Mouse (Mus musculus) left cerebral cortex, adult 8-10 months (tissue): ENCODE measurements around the gene Copg1. TPM values are rescaled to one million over a fixed set of nuclear protein-coding genes. Genes with fewer than 3 reads are reported as not detected.
"Not testable (repeated sequence)": the region's sequence is repeated elsewhere in the genome, so short reads cannot be mapped to it uniquely, and the experiment has no call there.

ENCODE experiments used
- DNase-seq, 2 experiments: peaks; one replicate each; pipeline ENCODE4 v3.0.0; 2022; ENCODE audit warnings: low spot score in 2 of 2
- total RNA-seq, 4 experiments: library from RNA; stranded (reverse); gene quantifications; 2 replicates each; pipeline ENCODE4 v1.2.4; 2022

The Copg1 gene
- total RNA-seq, 4 experiments from 2014 or later = 245 to 257 (median 245) TPM

DNA sequence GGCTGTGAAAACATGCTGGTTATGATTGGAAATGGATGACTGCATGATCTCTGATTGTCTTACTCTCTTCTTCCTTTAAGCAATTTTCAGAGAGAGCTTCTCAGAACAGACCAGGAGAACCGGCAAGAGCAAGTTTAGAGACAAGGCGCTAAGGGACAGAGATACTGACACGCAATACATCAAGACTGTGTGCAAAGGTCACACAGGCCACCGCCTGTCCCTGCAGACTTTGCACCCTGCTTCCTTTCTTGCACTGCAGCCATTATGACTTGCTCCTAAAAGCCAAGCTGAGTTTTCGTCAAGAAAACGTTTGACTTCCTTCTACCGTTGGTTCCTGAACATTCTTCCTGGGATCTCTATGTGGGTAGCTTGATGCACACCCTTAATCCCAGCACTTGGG, 12.1 kb upstream of the Copg1 start:
- DNase-seq = no peak

- no peak for DNase-seq
Observed at GRCm38 (mm10) chr6:87876068-87876643, 11.5 kb upstream of the Copg1 start.

DNA sequence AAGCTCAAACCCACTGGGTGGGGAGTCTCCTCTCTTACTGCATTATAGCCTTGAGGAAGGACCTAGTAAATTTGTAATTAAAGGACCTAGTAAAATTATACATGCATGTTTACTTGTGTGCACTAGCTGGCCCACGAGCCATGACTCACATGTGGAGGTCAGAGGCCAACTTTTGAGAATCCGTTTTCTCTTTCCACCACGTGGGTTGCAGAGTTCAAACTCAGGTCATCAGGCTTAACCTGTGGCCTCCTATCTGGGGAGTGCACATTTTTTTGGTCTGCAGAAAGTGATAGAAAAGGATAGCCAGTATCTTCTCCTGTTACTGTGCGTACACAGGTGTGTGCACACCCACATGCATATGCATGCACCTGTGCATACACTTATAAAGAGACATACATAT, 8.6 kb upstream of the Copg1 start:
- no peak for DNase-seq

- no peak for DNase-seq
Observed at GRCm38 (mm10) chr6:87879628-87880027, 8.0 kb upstream of the Copg1 start.

DNA sequence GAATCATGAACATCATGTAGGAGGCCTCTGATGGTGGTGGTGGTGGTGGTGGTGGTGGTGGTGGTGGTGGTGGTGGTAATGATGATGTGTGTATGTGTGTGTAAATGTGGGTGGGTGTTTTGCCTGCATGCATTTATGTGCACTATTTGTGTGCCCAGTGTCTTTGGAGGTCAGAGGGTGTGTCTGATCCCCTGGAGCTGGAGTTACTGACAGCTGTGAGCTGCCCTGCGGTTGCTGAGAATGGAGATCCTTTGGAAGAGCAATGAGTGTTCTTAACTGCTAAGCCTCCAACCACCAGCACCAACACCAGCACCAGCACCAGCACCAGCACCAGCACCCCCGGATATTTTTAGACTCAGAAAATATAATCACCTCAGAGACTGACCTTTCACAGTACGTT, 5.4 kb upstream of the Copg1 start:
- DNase-seq = no peak

DNA sequence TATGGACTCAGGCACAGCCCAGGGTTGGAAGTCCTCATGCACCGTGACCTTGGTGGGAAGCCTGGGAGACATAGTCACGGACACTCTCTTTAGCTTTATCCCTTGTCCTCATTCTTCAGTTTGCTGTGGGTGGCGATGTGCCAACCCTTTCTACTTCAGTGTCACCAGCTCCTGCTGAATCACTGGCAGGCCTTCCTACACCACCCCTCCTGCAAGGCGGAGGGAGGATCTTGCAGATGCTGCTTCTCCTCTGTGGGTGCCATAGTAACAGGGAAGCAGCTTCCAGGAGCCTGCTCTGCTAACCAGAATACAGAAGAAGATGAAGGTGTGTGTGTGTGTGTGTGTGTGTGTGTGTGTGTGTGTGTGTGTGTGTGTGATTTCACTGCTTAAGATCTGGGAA, 4.8 kb upstream of the Copg1 start:
- peak; percentile 55 to 95 for DNase-seq

- no peak for DNase-seq
Observed at GRCm38 (mm10) chr6:87886721-87887120, 893 bp upstream of the Copg1 start.

DNA sequence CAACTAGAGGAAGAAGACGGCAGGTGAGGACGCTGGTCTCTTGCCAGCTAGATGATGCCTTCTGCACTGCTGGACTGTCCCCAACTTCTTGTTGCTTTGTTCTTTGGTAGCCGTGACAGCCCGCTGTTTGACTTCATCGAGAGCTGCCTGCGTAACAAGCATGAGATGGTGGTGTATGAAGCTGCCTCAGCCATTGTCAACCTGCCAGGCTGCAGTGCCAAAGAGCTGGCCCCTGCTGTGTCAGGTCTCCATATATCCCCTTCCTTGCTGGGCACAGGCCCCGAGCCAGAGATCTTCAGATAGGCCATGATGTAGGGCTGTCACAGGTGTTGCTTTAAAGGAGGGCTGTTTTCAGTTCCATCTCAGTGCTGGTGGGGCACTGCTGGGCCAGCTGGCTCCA, 6.3 kb downstream of the Copg1 start:
- DNase-seq = no peak

DNA sequence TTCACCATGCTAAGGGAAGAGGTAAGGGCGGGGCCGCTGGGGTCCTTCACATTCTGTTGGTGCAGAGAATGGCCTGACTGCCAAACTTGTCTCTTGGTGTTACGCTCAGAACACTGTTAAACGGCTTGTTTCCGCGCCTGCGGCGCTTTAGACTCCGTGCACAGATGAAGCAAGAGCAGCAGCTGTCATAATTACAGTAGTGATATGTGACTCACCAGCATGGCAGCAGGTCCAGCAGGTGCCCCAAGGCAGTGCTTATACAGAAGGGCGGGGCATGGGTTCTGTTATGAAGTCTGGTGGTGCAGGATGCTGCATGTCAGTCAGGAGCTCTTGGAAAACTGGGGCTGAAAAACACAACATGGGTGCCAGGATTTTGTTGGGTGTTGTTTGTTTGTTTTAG, 10.4 kb downstream of the Copg1 start:
- DNase-seq = peak in 1 of 2 experiments; percentile 18

GRCm38 (mm10) chr6:87906632-87907031, 19.0 kb downstream of the Copg1 start:
- no peak for DNase-seq

DNA sequence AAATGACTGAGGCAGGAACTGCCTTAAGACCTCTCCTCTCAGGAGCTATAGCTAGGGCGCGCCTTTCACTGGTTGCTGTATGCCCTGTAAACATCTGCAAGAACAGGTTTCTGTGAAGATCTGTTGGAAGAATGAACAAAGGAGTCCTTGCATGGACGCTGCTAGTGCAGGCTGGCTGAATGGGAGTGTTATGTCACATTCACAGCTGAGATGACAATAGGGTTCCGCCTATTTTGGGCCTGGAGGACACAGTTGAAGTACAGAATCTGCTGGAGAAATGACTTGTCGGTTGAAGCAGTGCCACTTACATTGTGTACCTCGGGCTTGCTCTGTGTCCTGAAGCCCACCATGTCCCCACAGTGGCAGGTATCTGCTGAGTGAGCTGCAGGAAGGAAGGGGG, 21.6 kb downstream of the Copg1 start:
- no peak for DNase-seq

- DNase-seq = no peak
Observed at GRCm38 (mm10) chr6:87911559-87911958, 23.9 kb downstream of the Copg1 start.

- DNase-seq = peak; percentile 42 to 48
Observed at GRCm38 (mm10) chr6:87913661-87914325, 26.2 kb downstream of the Copg1 start, which contains the start of gene Hmces. Gene Hmces (plus strand): TSS chr6:87913935.

DNA sequence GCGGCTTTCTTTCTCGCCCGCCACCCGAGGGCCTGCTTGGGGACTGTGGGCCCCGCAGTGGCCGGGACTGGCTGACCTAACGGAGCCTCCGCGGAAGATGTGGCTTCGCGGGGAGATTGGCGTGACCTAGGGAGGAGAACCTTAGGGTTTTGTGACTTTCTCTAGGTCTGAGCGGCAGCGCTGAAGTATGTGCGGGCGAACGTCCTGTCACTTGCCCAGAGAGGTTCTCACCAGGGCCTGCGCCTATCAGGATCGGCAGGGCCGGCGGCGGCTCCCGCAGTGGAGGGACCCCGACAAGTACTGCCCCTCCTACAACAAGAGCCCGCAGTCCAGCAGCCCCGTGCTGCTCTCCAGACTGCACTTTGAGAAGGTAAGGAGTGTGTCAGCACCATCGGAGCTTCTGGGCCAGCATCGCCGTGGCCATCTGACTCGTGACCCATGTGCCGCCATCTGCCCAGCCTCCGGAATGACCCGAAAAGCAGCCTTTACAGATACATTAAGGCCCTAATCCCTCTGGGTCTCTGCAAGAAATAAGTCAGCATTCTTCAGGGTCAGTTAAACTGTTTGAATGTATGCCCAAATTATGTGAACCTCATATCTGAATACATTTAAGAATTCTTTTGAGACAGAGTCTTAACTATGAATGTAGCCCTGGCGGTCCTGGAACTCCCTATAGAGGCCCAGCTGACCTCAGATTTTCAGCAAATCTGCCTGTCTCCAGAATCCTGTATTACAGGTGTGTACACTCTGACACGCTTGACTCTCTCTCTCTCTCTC, 26.9 kb downstream of the Copg1 start:
- DNase-seq = no peak

DNA sequence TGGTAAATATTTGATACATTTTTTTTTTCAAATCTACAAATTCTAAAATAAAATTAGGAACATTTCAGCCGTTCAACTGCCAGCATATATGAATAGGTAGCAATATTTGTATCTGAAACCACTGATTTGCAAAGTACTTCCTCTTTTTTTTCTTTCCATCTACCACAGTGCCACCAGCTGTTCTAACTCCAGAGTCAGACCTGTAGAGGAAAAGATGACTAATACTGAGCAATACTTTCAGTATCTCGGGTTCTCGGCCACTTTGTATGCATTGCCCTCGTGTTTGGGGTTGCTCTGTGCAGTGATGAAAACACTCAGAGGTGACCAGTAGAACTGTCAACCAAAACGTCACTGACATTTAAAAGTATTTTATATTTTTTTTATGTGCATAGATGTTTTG, 28.3 kb downstream of the Copg1 start:
- no peak for DNase-seq

DNA sequence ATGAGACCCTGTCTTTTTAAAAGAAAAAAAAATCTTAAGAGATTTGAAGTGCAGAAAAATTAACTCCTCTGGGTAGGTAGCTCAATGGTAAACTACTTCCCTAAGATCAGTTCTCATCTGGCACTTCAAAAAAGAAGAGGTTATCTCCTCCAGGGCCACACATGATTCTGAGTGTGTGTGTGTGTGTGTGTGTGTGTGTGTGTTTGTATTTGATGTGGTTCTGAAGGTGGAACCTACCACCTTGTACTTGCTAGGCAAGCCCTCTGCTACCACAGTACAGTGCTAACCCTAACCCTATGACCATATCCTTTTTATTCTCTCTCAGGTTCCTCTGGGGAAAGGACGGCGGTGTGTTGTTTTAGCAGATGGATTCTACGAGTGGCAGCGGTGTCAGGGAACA, 33.6 kb downstream of the Copg1 start:
- DNase-seq = no peak

- DNase-seq = no peak
Observed at GRCm38 (mm10) chr6:87923624-87924023, 36.0 kb downstream of the Copg1 start.

DNA sequence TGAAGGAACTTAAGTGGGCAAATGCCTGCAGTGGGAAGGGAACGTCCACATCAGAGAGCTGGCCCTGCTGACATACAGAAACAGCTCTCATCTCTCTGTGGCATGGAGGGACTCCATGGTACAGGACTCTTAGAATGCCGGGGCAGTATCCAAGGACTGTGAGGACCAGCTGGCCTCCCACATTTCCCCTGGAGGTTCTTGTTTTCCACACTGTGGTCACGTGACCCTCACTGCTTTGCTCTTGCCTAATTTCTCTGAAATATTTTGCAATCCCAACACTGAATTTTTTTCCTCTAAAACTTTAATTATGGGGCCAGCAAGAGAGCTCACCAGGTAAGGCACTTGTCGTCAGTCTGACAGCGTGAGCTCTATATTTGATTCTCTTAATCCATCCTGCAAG, 47.4 kb downstream of the Copg1 start:
- no peak for DNase-seq

DNA sequence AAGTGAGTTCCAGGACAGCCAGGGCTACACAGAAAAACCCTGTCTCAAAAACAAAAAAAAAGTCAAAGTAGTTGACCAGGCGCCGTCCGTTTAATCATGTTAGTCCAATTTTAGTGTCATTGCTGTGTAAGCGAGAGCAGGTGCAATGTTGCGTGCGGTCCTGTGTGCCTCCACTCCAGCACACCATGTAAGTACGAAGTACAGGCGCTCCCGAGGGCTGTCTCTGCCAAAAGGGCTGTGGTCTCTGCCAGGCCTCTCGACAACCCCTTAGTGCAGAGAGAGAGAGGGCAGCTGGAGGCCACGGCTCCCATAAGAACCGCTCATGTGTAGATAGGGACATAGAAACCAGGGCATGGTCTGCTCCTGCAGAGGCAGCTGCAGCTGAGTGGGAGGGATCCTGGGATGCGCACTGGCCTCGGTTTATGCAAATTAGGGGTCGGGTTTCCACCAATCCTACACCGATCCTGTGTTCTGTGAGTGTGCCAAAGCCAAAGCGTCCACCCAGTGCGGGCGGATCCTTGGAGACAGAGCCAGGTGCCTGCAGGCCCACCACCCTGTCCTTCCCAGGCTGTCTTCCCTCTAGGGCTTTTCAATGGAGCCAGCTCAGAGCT, 49.7 kb downstream of the Copg1 start:
- DNase-seq = no peak

- no peak for DNase-seq
Observed at GRCm38 (mm10) chr6:87938941-87939340, 51.3 kb downstream of the Copg1 start.

DNA sequence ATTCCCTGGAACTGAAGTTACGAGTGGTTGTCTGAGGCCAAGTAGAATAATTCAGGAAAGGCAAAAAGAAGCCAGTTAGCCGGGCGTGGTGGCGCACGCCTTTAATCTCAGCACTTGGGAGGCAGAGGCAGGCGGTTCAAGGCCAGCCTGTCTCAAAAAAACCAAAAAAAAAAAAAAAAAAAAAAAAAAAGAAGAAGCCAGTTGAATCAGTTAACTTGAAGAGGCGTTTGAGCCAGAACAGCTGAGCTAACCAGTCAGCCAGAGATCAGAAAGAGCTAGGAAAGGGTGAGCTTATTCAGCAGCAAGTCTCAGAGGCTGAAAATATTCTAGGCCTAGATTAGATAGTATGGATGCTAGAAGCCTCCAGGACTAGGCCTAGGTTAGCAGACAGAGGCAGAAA, 54.6 kb downstream of the Copg1 start:
- no peak for DNase-seq

DNA sequence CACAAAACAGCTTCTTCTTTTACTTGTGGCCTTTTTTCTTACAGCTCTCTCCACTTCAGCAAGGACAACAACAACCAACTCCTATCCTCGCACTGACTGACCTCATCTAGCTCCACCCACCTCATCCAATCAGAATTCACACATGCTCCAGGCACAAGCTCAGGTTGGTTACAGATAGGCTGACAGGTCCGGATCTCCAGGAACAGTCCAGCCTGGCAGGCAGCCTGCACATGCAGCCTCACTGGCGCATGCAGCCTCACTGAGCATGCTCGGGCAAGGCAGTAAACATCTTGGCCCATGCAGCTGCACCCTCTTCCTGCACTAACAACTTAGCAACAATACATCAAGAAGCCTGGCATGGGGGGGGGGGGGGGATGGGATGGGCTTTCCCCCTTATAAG, 74.8 kb downstream of the Copg1 start:
- not testable (repeated sequence) for DNase-seq
